Mouse (Mus musculus) adrenal gland, postnatal 4 days (tissue): ENCODE results near the gene Med22. TPM values are rescaled to one million over a fixed set of nuclear protein-coding genes. Genes with fewer than 3 reads are reported as not detected.

ENCODE experiments used
- DNase-seq, 2 experiments: peaks; one replicate each; pipeline ENCODE4 v3.0.0; 2021 to 2022; ENCODE audit warnings: low spot score in 2 of 2, mixed read lengths in 2 of 2
- total RNA-seq, 2 experiments: library from RNA; stranded (reverse); gene quantifications; 2 replicates each; pipeline ENCODE4 v1.2.3; 2021

Med22 gene
- total RNA-seq, 2 experiments from 2014 or later, result 61.2 to 65.8 TPM

- DNase-seq, result no peak
Observed at GRCm38 (mm10) chr2:26878571-26878970, 31.9 kb downstream of the Med22 start.

GRCm38 (mm10) chr2:26870666-26871065 lies 39.8 kb downstream of the Med22 start:
- no peak for DNase-seq

GRCm38 (mm10) chr2:26864879-26865278 lies 45.6 kb downstream of the Med22 start, which contains the start of gene Abo:
Abo (minus strand) TSS chr2:26864979.
- no peak for DNase-seq

GRCm38 (mm10) chr2:26862856-26863255 lies 47.6 kb downstream of the Med22 start:
- no peak for DNase-seq

Other genes starting within 250 kb of the Med22 start
- gene Lcn4, start 239.4 kb downstream of the Med22 start, total RNA-seq, result not detected
- gene Abo, start 45.7 kb downstream of the Med22 start, total RNA-seq, result not detected
- gene Surf6, start 7.8 kb downstream of the Med22 start, total RNA-seq, result 10 to 100 TPM; 31.1 to 31.7 TPM
- 100 to 1,000 TPM; 585 to 598 TPM for gene Rpl7a, start 87 bp upstream of the Med22 start, total RNA-seq
- 10 to 100 TPM; 42.6 to 43.6 TPM for gene Surf2, start 5.7 kb upstream of the Med22 start, total RNA-seq
- 100 to 1,000 TPM in 1 of 2 experiments, 10 to 100 TPM in 1; 90.9 to 103 TPM for gene Surf1, start 5.9 kb upstream of the Med22 start, total RNA-seq
- 100 to 1,000 TPM; 151 to 163 TPM for gene Surf4, start 23.3 kb upstream of the Med22 start, total RNA-seq
- gene Stkld1, start 23.4 kb upstream of the Med22 start, total RNA-seq, result under 1 TPM; 0.31 to 0.73 TPM
- gene Rexo4, start 53.7 kb upstream of the Med22 start, total RNA-seq, result 10 to 100 TPM; 40.7 to 43.0 TPM
- under 1 TPM; 0.08 to 0.85 TPM for gene Adamts13, start 62.7 kb upstream of the Med22 start, total RNA-seq
- gene Cacfd1, start 99.2 kb upstream of the Med22 start, total RNA-seq, result 10 to 100 TPM; 49.8 to 53.7 TPM
- gene Slc2a6, start 117.3 kb upstream of the Med22 start, total RNA-seq, result 1 to 10 TPM; 1.3 TPM
- 1 to 10 TPM in 1 of 2 experiments, under 1 TPM in 1; 0.59 to 1.8 TPM for gene Mymk, start 161.5 kb upstream of the Med22 start, total RNA-seq
- gene Adamtsl2, start 168.7 kb upstream of the Med22 start, total RNA-seq, result 10 to 100 TPM in 1 of 2 experiments, 1 to 10 TPM in 1; 9.6 to 13.5 TPM
- gene Fam163b, start 231.8 kb upstream of the Med22 start, total RNA-seq, result 1 to 10 TPM; 4.0 to 5.0 TPM